Mouse (Mus musculus): ENCODE data around the gene Dynlrb2.

Gene Dynlrb2

DNA sequence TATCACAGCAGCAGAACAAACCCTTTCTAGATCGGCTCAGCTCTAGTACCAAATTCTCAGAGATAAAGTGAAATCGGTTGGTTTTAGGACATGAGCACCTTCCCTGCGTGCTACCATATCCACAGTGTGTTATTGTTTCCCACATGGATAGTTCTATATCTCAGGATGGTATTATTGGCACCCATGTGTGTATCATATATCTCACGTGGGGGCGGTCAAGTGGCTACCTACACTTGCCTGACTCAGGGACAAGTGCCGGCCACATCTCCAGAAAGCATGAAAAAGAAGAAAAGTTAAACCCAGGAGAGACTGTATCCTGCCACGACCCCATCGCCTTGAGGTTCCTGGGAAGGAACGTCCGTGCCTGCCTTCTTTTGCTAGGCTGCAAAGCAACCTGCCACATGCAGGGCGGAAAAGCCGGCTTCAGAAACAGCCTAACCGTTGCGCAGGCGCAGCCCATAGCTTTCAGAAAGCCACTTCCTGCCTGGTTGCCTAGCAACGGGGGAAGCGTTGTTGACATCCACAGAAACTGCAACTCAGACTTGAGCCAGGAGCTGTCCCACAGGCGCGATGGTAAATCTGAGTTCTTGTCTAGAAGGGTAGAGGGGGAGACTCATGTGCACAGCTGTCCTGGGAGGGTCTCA is at the start of gene Dynlrb2:
Gene Dynlrb2 (plus strand): TSS at position 498 of the 644 bp plus-strand sequence.
- peak; percentile 88 for DNase-seq (ENCODE audit: low spot score)

DNA sequence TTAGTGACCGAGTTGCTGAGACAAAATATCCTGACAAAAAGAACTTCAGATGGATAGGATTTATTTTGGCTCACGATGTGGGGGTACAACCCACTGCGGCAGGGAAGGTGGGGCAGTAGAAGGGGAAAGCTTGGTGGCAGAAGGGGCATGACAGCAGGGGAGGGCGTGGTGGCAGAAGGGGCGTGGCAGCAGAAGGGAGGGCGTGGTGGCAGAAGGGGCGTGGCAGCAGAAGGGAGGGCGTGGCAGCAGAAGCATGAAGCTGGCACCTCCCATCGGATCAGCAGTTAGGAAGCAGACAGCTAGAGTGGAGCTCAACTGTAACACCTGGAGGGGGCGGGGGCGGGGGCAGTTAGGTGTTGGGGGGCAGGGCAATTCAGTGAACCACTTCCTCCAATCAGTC is 46.2 kb upstream of the Dynlrb2 start:
- DNase-seq (ENCODE audit: low spot score): no peak

DNA sequence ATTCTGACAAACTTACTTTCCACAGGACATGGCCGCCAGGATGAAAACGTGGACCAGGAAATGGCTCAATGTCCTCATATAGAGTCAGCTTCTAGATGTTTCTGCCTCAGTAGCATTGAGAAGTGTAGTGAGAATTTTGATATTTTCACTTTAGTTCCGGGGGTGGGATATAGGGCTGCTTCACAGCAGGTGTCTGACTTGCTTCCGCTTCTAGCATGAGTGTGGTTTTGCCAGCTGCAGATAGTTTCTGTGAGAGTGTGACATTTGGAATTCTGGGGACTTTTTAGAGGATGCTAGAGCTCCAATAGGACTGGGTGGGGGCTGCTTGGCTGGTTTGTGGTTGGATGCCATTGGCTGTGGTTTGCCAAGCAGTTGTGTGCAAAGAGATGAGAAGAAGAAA is 43.3 kb upstream of the Dynlrb2 start:
- DNase-seq (ENCODE audit: low spot score): no peak

DNA sequence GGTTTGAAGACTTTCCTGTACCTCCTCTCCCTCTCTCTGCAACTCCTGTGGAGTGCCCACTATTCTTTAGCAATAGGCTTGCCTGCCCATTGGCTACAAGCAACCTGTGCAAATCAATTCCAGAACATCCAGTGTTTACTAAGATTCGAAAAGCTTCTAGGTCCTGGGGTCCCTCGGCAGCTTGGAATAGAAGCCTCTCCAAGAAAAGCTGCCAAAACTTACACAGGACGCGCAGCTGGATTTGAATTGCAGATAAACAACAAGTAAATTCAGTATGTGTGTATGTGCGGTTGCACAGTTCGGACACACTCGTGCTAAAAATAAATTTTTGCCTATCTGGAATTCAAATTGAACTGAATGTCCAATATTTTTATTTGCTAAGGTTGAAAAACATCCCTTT is 38.2 kb upstream of the Dynlrb2 start:
- DNase-seq (ENCODE audit: low spot score): no peak

DNA sequence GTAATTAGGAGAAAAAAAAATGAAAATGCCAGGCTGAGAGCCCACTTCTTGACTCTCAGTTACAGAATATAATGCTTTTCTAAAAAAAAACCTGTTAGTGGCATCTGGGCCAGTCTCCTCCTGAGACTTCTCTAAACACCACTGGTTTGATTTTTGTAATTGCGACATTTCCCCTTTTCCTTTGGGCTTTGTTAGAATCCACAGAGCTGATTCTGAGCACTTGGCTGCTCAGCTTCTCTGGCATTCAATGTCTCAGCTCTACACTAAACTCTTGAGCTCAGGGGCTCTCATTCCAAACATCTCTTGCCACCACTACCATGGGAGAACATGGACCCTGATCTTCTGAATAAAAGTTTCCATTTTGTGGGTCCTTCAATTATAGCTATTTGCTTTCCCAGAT is 37.7 kb upstream of the Dynlrb2 start:
- no peak for DNase-seq (ENCODE audit: low spot score)

DNA sequence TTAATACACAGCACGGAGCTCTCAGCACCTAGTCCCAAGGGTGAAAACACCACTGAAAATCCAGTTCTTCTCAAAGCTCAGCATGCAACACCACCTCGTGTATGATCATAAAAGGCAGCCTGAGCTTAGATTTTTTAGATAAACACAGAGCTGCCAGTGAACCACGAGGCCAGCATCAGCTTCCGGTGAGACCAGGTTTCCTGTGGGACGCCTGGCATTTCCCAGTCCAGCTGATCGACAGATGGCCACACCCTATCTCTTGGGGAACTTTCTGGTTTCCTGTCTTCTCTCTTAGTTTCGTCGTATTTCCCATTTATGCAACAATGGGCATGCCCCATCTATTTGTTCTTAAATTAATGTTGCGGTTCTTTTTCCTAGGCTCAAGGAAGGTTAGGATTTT is 26.8 kb upstream of the Dynlrb2 start:
- no peak for DNase-seq (ENCODE audit: low spot score)

DNA sequence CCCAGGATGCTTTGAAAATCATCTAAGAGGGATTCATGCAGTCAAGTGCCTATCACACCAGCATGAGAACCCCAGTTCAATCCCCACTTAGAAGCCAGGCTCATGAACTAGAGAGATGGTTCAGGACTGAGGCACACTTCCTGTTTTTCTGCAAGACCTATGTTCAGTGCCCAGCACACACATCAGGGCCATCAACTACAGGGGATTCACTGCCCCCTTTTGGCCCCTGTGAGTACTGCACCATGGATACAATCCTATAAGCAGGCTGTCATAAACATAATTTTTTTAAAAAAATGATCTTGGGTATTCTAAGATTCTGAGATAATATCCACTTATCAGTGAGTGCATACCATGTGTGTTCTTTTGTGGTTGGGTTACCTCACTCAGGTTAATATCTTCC is 26.1 kb upstream of the Dynlrb2 start:
- no peak for DNase-seq (ENCODE audit: low spot score)

DNA sequence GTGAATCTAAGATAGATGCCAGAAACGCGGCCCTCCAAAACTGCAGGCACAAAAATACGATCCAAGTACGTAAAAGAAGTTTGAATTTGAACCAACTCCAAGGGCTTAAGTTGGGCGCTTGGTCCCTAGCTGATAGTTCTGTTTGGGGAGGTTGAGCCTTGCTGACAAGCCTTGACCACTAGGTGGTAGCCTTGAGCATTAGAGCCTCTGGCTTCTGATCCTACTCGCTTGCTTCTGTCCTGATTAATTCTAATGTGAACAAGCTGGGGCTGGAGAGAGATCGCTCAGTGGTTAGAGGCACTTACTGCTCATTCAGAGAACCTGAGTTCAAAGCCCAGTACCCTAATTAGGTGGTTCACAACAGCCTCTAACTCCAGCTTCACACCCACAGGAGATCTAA is 23.9 kb upstream of the Dynlrb2 start:
- peak; percentile 27 for DNase-seq (ENCODE audit: low spot score)

DNA sequence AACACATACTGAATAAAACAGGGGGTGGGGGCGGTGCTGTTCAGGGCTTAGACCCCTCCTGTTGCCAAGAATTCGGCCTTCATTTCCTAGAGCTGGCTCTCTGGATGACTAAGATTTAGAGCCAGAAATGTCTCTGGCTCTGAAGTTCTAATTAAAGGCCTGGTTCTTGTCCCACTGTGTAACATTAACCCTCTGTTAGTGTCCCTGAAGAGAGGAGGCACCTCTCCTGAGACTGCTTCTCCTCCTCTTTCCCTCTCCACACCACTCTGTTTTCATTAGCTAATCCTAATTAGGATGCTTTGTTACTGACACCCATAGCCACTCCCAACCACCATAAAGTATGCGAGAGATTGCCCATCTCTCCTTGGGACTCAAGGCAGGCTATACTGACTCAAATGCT is 22.0 kb upstream of the Dynlrb2 start:
- no peak for DNase-seq (ENCODE audit: low spot score)

DNA sequence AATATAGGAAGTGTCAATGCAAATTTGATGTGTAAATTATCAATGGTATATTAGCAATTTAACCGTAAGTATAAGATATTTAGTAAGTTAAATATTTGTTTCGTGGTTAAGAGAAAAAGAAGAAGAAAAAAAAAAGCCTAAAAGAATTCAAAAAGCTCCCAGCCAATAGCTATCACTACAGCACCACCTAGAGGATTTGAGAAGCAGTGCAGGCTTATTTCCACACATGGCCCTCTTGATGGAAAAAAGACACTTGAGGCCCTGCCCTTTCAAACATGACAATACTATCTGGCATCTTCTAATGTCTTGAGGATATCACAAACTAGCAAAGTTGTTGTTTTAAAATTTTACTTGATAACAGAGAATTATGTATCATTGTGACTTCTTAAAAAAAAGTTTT is 20.7 kb upstream of the Dynlrb2 start:
- DNase-seq (ENCODE audit: low spot score): no peak

DNA sequence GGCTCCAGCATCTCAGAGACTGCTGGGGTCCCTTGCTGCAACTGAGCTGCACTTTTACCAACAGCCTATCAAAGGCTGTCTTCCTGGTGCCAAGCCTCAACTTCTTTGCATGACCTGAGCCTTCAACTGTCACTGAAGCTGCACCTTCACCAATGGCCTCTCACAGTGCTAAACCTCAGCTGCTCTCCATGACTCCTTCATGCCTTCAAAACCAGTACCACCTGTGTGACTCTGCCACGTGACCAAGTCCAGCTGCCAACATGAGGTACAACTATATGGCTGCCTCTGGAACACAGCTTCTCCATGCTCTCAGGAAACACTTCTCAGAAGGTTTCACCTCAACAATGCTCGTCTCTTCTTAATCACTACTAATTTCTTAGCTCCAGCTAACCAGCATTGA is 16.2 kb upstream of the Dynlrb2 start:
- DNase-seq (ENCODE audit: low spot score): no peak

DNA sequence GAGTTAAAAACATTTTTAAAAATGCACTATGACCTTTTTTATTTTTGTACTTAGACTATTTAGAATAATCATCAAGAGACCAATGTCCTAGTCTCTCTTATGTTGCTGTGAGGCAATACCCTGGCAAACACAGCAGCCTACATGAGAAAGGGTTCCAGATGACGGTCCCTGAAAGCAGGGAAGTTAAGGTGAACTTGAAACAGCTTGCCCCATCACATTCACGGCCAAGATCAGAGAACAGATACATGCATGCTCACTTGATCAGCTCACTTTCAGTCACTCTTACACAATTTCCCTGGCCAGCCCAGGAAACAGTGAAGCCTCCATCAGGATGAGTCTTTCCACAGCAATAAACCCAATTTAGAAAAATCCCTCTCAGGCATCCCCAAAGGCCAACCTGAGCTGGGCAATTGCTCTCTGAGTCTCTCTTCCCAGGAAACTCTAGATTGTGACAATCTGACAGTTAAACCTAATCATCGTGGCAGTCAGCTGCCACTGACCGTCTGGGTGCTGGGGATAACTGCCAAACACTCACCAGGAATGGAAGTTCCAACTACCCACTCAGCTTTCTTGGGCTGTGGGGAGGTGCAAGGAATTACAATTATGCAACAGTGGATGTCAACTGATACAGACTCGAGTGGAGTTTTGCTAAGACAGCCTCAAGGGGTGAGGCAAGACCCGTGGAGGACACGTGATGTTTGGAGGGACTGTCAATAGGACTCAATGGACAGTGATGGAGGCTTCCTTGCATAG is 4.5 kb upstream of the Dynlrb2 start:
- DNase-seq (ENCODE audit: low spot score): no peak

DNA sequence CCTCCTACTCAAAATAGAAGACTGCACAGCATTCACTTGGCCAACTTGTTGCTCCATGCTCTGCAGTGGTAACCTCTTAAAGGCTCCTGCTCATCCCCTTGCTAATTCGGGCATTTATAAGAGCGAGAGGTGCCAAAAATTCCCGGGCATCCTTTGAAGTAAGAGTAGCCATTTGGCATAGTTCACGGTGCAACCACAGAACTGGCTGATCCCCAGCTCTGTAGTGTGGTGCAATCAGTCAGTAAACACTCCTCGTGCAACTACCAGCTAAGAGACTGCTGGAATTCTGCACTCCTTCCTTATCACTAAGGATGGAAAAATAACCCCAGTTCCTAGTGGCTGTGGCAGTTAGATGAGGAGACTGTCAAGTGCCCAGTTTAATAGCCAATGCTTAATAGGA is 3.9 kb downstream of the Dynlrb2 start:
- DNase-seq (ENCODE audit: low spot score): no peak

DNA sequence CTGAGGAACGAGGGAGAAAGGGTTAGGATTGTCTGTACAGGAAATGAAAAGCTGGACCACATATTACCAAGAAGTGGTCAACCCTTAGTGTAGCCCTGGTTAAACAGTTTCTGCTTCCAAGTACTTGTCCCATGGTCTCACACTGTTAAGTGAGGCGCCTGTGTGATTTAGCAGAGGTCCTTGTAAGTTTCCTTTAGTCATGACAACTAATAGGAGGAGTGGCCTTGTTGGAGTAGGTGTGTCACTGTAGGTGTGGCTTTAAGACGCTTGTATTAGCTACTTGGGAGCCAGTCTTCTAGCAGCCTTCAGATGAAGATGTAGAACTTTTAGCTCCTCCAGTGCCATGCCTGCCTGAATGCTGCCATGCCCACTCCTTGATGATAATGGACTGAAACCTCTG is 4.5 kb downstream of the Dynlrb2 start:
- DNase-seq (ENCODE audit: low spot score): no peak

DNA sequence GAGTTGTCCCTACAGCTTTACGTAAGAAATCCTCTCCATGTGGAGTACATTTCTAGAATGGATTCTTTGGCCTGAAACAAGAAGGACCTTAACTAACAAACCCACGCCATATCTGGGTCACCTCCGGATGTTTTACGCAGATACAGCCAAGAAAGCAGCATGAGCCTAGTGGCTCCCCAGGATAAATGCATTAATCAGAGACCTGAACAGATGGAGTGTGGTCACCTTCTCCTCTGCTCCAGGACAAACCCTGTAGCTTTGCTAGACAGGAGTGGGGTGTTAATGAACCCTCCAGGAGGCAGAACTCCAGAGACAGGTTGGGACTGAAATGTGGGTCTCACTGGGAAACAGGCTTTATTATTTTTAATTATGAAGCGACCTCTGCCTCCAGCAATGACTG is 14.9 kb downstream of the Dynlrb2 start:
- no peak for DNase-seq (ENCODE audit: low spot score)

DNA sequence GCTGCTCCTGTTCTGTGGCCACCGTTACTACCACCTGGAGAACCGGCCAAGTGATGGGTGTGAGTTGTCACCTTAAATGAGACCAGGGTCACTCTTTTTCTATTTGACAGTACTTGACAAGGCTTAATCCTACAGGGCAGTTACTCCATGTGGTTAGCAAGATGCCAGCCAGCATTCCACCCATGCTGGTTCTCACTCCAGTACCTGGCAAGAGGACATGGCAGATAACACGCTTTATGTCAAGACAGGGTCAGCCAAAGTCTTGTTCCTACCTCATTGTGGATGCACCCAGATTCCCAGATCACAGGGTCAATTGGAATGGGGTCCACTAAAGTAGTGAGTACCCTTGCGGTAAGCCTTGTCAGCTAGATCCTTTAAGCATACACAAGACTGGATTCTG is 16.4 kb downstream of the Dynlrb2 start:
- DNase-seq (ENCODE audit: low spot score): no peak

DNA sequence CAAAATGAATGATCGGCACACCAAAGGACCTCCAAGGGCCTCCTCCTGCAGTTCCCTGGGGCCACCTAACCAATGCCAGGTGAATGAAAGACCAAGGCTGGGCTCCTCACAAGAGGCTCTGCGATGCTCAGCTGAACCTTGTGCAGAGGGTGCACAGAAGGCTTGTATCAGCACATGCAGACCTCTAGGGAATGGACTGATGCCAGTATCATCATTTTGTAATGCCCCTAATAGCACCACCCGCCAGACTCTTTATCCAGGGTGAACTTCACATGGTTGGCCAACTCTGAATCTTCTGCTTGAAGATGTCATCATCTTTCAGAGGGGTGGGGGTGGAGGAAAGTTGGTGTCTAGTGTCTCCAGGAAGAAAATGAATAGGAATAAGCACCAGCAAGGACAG is 16.9 kb downstream of the Dynlrb2 start:
- DNase-seq (ENCODE audit: low spot score): no peak

DNA sequence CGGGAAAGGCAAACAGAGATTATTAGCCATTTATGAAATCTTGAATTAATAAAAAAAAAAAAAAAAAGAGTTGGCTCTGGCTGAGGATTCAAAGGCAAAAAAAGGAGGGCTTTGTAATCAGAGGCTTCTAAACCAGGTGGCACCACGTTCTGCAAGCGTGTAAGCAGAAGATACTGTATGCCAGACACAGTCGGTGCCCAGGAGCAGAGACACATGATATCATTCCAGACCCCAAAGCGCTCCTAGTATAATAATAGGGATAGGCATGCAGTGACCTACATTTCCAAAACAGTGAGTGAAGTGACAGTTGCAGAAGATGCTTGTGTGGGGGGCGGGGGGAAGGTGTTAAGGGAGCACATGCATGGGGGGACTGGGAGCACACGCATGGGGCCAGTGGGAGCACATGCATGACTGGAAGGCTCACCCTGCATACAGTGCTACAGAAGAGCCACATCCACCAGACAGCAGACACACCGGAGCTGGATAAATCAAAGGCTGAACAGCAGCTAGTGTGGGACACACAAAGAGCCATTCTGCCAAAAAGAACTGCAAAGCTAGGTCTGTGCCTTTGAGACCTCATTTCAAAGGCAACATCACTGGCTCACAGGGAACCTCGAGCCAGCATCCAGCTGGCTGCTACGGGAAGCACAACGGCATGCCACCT is 17.5 kb downstream of the Dynlrb2 start:
- no peak for DNase-seq (ENCODE audit: low spot score)

DNA sequence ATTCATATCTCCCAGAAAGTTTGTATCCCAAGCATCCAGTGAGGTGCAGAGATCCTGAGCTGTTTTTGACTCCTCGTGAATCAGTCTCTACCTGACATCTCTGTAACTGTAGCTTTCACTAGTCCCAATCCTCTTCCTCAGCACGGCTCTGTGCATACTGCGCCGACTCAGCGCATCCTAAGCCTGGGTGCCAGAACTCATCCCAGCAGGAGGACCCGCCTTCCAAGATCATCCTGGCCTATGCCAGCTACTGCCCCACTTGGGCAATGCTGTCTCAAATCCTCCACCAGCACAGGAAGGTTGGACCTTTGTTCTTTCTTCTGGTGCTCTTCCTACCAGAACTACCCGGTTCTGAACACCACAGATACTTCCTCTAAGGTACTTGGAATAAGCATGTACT is 20.1 kb downstream of the Dynlrb2 start:
- no peak for DNase-seq (ENCODE audit: low spot score)

DNA sequence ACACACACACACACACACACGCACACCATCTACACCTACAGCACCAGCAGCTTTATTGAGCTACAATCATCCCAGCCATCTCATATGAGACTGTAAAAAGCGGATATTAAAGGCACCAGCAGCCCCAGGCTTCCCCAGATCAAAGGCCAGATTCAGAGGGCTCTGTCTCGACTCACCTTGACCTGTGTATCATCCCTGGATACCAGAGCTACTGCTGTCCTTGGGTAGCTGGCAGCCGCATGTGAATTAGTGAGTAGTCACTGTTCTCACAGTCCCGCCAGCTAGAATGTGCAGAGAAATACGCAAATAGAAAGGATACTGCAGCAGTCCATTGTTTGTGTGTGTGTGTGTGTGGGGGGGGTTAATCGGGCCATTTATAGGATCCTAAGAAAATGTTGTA is 24.0 kb downstream of the Dynlrb2 start:
- no peak for DNase-seq (ENCODE audit: low spot score)

DNA sequence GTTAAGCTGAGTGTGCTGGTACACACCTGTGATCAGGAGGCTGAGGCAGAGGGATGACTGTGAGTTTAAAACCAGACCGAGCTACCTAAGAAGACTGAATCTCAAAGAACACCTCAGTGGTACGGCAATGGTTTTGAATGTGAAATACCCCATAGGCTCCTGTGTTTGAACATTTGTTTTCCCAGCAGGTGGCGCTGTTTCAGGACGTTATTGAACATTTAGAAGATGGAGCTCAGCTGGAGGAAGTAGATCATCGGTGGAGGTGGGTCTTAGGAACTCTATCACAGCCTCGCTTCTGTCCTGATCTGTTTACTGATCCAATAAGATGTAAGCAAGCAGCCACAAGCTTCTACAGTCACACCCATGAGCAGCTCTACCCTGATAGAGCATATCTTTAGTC is 28.3 kb downstream of the Dynlrb2 start:
- DNase-seq (ENCODE audit: low spot score): no peak

DNA sequence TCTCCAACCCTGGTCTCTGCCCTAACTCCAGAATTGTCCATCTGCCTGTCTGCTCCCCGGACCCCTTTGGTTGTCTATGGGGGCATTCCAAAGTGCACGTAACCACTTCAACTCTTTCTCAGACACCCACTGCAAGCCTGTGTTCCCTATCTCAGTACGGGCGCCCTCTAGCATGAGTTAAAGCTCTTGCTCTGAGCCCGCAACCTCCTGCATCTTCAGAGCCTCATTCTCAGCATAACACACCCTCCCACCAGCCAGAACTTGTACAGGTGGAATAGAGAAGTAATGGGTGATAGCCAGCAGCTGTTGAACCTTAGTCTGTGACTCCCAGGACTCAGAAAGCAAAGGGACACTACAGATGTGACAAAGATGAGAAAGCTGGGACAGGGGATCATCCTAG is 32.0 kb downstream of the Dynlrb2 start:
- no peak for DNase-seq (ENCODE audit: low spot score)

DNA sequence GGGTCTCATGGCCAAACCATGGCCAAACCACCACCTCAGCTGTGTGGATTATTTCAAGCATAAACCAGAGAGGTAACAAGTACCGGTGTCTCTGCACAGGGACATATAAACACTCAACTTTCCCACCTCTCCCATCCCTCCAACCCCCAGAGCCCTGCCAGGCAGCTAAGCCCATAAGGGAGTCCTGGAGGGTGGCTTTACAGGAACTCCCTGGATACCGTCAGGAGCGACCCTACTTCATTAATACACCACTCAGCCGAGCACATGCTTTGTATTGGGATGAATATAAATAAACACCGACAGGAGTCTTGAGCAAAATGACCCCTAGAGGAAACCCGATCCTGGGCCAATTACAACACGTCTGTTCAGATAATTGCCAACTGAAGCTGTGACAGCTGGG is 34.0 kb downstream of the Dynlrb2 start:
- no peak for DNase-seq (ENCODE audit: low spot score)

DNA sequence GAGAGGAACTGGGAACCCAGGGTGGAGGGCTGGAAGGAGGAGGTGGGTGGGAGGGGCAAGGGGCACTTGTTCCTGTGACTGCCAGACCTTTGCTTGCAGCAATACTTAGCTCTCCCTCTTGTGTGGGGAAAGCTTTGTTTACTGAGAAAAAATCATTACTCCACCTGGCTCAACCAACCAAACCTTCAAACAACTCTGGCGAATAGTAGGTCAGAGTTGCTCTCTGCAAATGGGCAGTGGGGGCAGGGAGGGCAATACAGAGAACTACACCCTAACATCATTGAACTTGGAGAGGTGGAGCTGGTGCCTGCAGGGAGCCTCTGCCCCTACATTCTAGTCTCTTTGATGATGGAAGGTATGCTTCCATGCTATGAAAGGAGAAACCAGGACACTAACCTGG is 35.4 kb downstream of the Dynlrb2 start:
- no peak for DNase-seq (ENCODE audit: low spot score)

All from left cerebral cortex, adult 11 months (tissue).